Mouse (Mus musculus) T-helper 1 cell (primary cell): ENCODE measurements around the gene Ppp6c.
"Not testable (repeated sequence)": the region's sequence is repeated elsewhere in the genome, so short reads cannot be mapped to it uniquely, and the experiment has no call there.

ENCODE experiments used
- in situ Hi-C: fragments of 300-600 bp; cut with MboI, MseI; formaldehyde crosslinking; loops from one replicate; pipeline ENCODE4 v1.15.1; 2025; ENCODE audit warnings: high pct_unique_total_duplicates

The Ppp6c gene

GRCm38 (mm10) chr2:39226019-39226640 is at the start of gene Ppp6c:
TSS of gene Ppp6c (minus strand) at chr2:39226451.
- in situ Hi-C loops = no loop called here

- in situ Hi-C loops = loop anchor here (5.0 kb wide), 1 partner anchor 104 kb away; no protein-coding TSS in a partner anchor
These were observed 42.1 kb upstream of the Ppp6c start for GRCm38 (mm10) chr2:39268357-39268756.

- in situ Hi-C loops = not testable (repeated sequence)
These were observed 26.0 kb upstream of the Ppp6c start for GRCm38 (mm10) chr2:39252275-39252674.

- in situ Hi-C loops = not testable (repeated sequence)
These were observed 20.6 kb upstream of the Ppp6c start for GRCm38 (mm10) chr2:39246862-39247261.

GRCm38 (mm10) chr2:39226731-39227130 is 480 bp upstream of the Ppp6c start:
- in situ Hi-C loops = no loop called here

GRCm38 (mm10) chr2:39225331-39226018 is 776 bp downstream of the Ppp6c start:
- in situ Hi-C loops = not testable (repeated sequence)

GRCm38 (mm10) chr2:39224621-39225020 is 1.6 kb downstream of the Ppp6c start:
- in situ Hi-C loops = no loop called here

GRCm38 (mm10) chr2:39220010-39220409 is 6.2 kb downstream of the Ppp6c start:
- in situ Hi-C loops = no loop called here

GRCm38 (mm10) chr2:39219034-39219433 is 7.2 kb downstream of the Ppp6c start:
- in situ Hi-C loops = no loop called here

- in situ Hi-C loops = no loop called here
These were observed 9.1 kb downstream of the Ppp6c start for GRCm38 (mm10) chr2:39217150-39217549.

- in situ Hi-C loops = no loop called here
These were observed 15.5 kb downstream of the Ppp6c start for GRCm38 (mm10) chr2:39210738-39211137.

- in situ Hi-C loops = no loop called here
These were observed 22.9 kb downstream of the Ppp6c start for GRCm38 (mm10) chr2:39203359-39203758.

GRCm38 (mm10) chr2:39194809-39195208 is 31.4 kb downstream of the Ppp6c start:
- in situ Hi-C loops = no loop called here

GRCm38 (mm10) chr2:39190561-39191056 is 35.6 kb downstream of the Ppp6c start, which contains the start of gene Scai:
TSS of gene Scai (minus strand) at chr2:39190734.
- in situ Hi-C loops = no loop called here

- in situ Hi-C loops = loop anchor here (10.0 kb wide), 1 partner anchor 125 kb away; the partner anchor contains the start of gene Golga1
These were observed 36.2 kb downstream of the Ppp6c start for GRCm38 (mm10) chr2:39189961-39190560.

GRCm38 (mm10) chr2:39185942-39186341 is 40.3 kb downstream of the Ppp6c start:
- in situ Hi-C loops = loop anchor here (10.0 kb wide), 1 partner anchor 121 kb away; the partner anchor contains the start of gene Golga1

- in situ Hi-C loops = loop anchor here (10.0 kb wide), 1 partner anchor 119 kb away; the partner anchor contains the start of gene Golga1
These were observed 42.7 kb downstream of the Ppp6c start for GRCm38 (mm10) chr2:39183587-39183986.

GRCm38 (mm10) chr2:39160996-39161395 is 65.3 kb downstream of the Ppp6c start:
- in situ Hi-C loops = no loop called here

- in situ Hi-C loops = no loop called here
These were observed 68.3 kb downstream of the Ppp6c start for GRCm38 (mm10) chr2:39157916-39158315.

GRCm38 (mm10) chr2:39156821-39157220 is 69.4 kb downstream of the Ppp6c start:
- in situ Hi-C loops = no loop called here

GRCm38 (mm10) chr2:39150943-39151342 is 75.3 kb downstream of the Ppp6c start:
- in situ Hi-C loops = no loop called here

GRCm38 (mm10) chr2:39148075-39148474 is 78.2 kb downstream of the Ppp6c start:
- in situ Hi-C loops = no loop called here
